Mouse (Mus musculus) liver, embryonic 13.5 days (tissue): ENCODE measurements around the gene Gm9507. TPM values are rescaled to one million over a fixed set of nuclear protein-coding genes. Genes with fewer than 3 reads are reported as not detected.

Source experiments
- ATAC-seq: fragments of 200-750 bp; cut with Nextera tagmentation; 2 replicates; pipeline ENCODE4 v1.8.0; 2017; ENCODE audit warnings: low read depth, mild to moderate bottlenecking, moderate number of reproducible peaks, moderate library complexity
- DNase-seq: peaks from one replicate; pipeline ENCODE4 v3.0.0; 2022
- H3K27ac ChIP-seq: fragments of 300-500 bp; sonication (generic); 2 replicates; pipeline ENCODE4 v1.5.1; 2015; ENCODE audit warnings: moderate library complexity, mild to moderate bottlenecking, inconsistent platforms
- H3K27me3 ChIP-seq: fragments of 300-500 bp; sonication (generic); 2 replicates; pipeline ENCODE4 v1.6.1; 2015; ENCODE audit warnings: mild to moderate bottlenecking, inconsistent platforms
- H3K36me3 ChIP-seq: fragments of 300-500 bp; sonication (generic); 2 replicates; pipeline ENCODE4 v1.6.1; 2015; ENCODE audit warnings: mild to moderate bottlenecking, inconsistent platforms
- H3K4me1 ChIP-seq: fragments of 300-500 bp; sonication (generic); replicated peaks from 2 replicates; pipeline ENCODE4 v1.6.1; 2015; ENCODE audit warnings: inconsistent platforms
- H3K4me2 ChIP-seq: fragments of 300-500 bp; sonication (generic); 2 replicates; pipeline ENCODE4 v1.6.1; 2015; ENCODE audit warnings: inconsistent platforms, mild to moderate bottlenecking, moderate library complexity
- H3K4me3 ChIP-seq: fragments of 300-500 bp; sonication (generic); replicated peaks from 2 replicates; pipeline ENCODE4 v1.5.1; 2015; ENCODE audit warnings: mild to moderate bottlenecking, inconsistent platforms
- H3K9ac ChIP-seq: fragments of 300-500 bp; sonication (generic); 2 replicates; pipeline ENCODE4 v1.6.1; 2015; ENCODE audit warnings: mild to moderate bottlenecking, inconsistent platforms
- H3K9me3 ChIP-seq: fragments of 300-500 bp; sonication (generic); replicated peaks from 2 replicates; pipeline ENCODE4 v1.6.1; 2016; ENCODE audit warnings: inconsistent platforms
- WGBS: fragments of 180-500 bp; shearing (Covaris S2); methylation state at CpG from one replicate; pipeline ENCODE4 v1.1.7; 2015; ENCODE audit not compliant: insufficient replicate concordance; 5-methylcytosine and 5-hydroxymethylcytosine counted together
- polyA plus RNA-seq: library from polyadenylated mRNA; unstranded; fragments of >200 nt; fragmentation: Nextera tagmentation; extraction: Ambion mirVana; gene quantifications from 2 replicates; pipeline ENCODE4 v1.2.1, GENCODE M21; 2015

The Gm9507 gene
- not detected in 2 replicates for polyA plus RNA-seq

GRCm38 (mm10) chr10:77811743-77812142 lies at the start of gene Gm9507:
Gene Gm9507 (minus strand): TSS chr10:77811843.
- no peaks in the 10 kb centered on the region for H3K4me1 ChIP-seq
- no peak within 1 kb of the TSS for H3K4me3 ChIP-seq
- H3K4me2 ChIP-seq, result no peak within 1 kb of the TSS
- WGBS, result 62% methylated on average over 5 of the region's 5 CpGs
- H3K27ac ChIP-seq, result no peak within 1 kb of the TSS
- H3K9me3 ChIP-seq, result no peaks in the 10 kb centered on the region
- H3K27me3 ChIP-seq, result no peaks in the 10 kb centered on the region
- DNase-seq, result no peak
- no peak within 1 kb of the TSS for H3K9ac ChIP-seq
- no peak for ATAC-seq
- no peaks in the 10 kb centered on the region for H3K36me3 ChIP-seq

- no peak within 1 kb of the TSS for H3K27ac ChIP-seq
- H3K27me3 ChIP-seq, result no peaks in the 10 kb centered on the region
- H3K9me3 ChIP-seq, result no peaks in the 10 kb centered on the region
- WGBS, result 40% methylated on average over 9 of the region's 9 CpGs
- no peak within 1 kb of the TSS for H3K4me2 ChIP-seq
- H3K36me3 ChIP-seq, result no peaks in the 10 kb centered on the region
- H3K4me3 ChIP-seq, result no peak within 1 kb of the TSS
- DNase-seq (no peak), ATAC-seq (no peak)
- H3K9ac ChIP-seq, result no peak within 1 kb of the TSS
- no peaks in the 10 kb centered on the region for H3K4me1 ChIP-seq
Measured at GRCm38 (mm10) chr10:77852559-77852958, 40.9 kb upstream of the Gm9507 start, which contains the start of gene Gm10318. Gene Gm10318 (plus strand): TSS chr10:77852859.

- Histone ChIP-seq H3K9ac (no peak overlapping the region), H3K27ac (no peak overlapping the region), H3K27me3 (no peaks in the 10 kb centered on the region), H3K4me3 (no peak overlapping the region), H3K4me1 (no peaks in the 10 kb centered on the region), H3K36me3 (no peaks in the 10 kb centered on the region), H3K4me2 (no peak overlapping the region), H3K9me3 (no peaks in the 10 kb centered on the region)
- DNase-seq, result no peak
- whole genome bisulfite sequencing, result 62% methylated on average over 2 of the region's 2 CpGs
- ATAC-seq, result no peak
Measured at GRCm38 (mm10) chr10:77847538-77847937, 35.9 kb upstream of the Gm9507 start.

- no peaks in the 10 kb centered on the region for H3K9me3 ChIP-seq
- H3K27me3 ChIP-seq, result no peaks in the 10 kb centered on the region
- no peaks in the 10 kb centered on the region for H3K36me3 ChIP-seq
- H3K4me3 ChIP-seq, result no peak overlapping the region
- H3K27ac ChIP-seq, result no peak overlapping the region
- no peak overlapping the region for H3K4me2 ChIP-seq
- no peak for ATAC-seq
- H3K9ac ChIP-seq, result no peak overlapping the region
- no peak for DNase-seq
- WGBS, result 15% methylated on average over 2 of the region's 2 CpGs
- H3K4me1 ChIP-seq, result no peaks in the 10 kb centered on the region
Measured at GRCm38 (mm10) chr10:77846961-77847360, 35.3 kb upstream of the Gm9507 start.

- H3K27me3 ChIP-seq, result no peaks in the 10 kb centered on the region
- H3K4me1 ChIP-seq, result no peaks in the 10 kb centered on the region
- H3K4me2 ChIP-seq, result no peak within 1 kb of the TSS
- 33% methylated on average over 3 of the region's 3 CpGs for WGBS
- H3K4me3 ChIP-seq, result no peak within 1 kb of the TSS
- H3K36me3 ChIP-seq, result no peaks in the 10 kb centered on the region
- H3K9me3 ChIP-seq, result no peaks in the 10 kb centered on the region
- DNase-seq (no peak), ATAC-seq (no peak)
- H3K9ac ChIP-seq, result no peak within 1 kb of the TSS
- no peak within 1 kb of the TSS for H3K27ac ChIP-seq
Measured at GRCm38 (mm10) chr10:77846503-77846902, 34.9 kb upstream of the Gm9507 start, which contains the start of gene Gm36176. Gene Gm36176 (plus strand): TSS chr10:77846803.

- DNase-seq (no peak), ATAC-seq (no peak)
- H3K27ac ChIP-seq, result no peak overlapping the region
- no peaks in the 10 kb centered on the region for H3K27me3 ChIP-seq
- H3K4me3 ChIP-seq, result no peak overlapping the region
- no peak overlapping the region for H3K4me2 ChIP-seq
- no peaks in the 10 kb centered on the region for H3K36me3 ChIP-seq
- WGBS, result 52% methylated on average over 6 of the region's 6 CpGs
- no peaks in the 10 kb centered on the region for H3K4me1 ChIP-seq
- no peaks in the 10 kb centered on the region for H3K9me3 ChIP-seq
- H3K9ac ChIP-seq, result no peak overlapping the region
Measured at GRCm38 (mm10) chr10:77839006-77839405, 27.4 kb upstream of the Gm9507 start.

- 53% methylated on average over 9 of the region's 9 CpGs for WGBS
- ATAC-seq, result no peak
Measured at GRCm38 (mm10) chr10:77835647-77836046, 24.0 kb upstream of the Gm9507 start, which contains the start of gene Krtap10-10. Gene Krtap10-10 (plus strand): TSS chr10:77835947.

GRCm38 (mm10) chr10:77826951-77827350 lies 15.3 kb upstream of the Gm9507 start, which contains the start of gene Krtap10-4:
Gene Krtap10-4 (minus strand): TSS chr10:77827095.
- H3K27me3 ChIP-seq, result no peaks in the 10 kb centered on the region
- 61% methylated on average over 6 of the region's 6 CpGs for WGBS
- no peak for DNase-seq
- no peak within 1 kb of the TSS for H3K27ac ChIP-seq
- no peaks in the 10 kb centered on the region for H3K4me1 ChIP-seq
- no peak for ATAC-seq
- H3K9me3 ChIP-seq, result no peaks in the 10 kb centered on the region
- no peak within 1 kb of the TSS for H3K4me2 ChIP-seq
- no peak within 1 kb of the TSS for H3K9ac ChIP-seq
- H3K4me3 ChIP-seq, result no peak within 1 kb of the TSS
- H3K36me3 ChIP-seq, result no peaks in the 10 kb centered on the region

More at GRCm38 (mm10) chr10:77835647-77836046, 24.0 kb upstream of the Gm9507 start, which contains the start of gene Krtap10-10:
- Histone ChIP-seq H3K27ac (no peak within 1 kb of the TSS), H3K4me2 (no peak within 1 kb of the TSS), H3K27me3 (no peaks in the 10 kb centered on the region), H3K4me3 (no peak within 1 kb of the TSS), H3K9me3 (no peaks in the 10 kb centered on the region), H3K4me1 (no peaks in the 10 kb centered on the region), H3K36me3 (no peaks in the 10 kb centered on the region), H3K9ac (no peak within 1 kb of the TSS)
- no peak for DNase-seq

GRCm38 (mm10) chr10:77819203-77819602 lies 7.6 kb upstream of the Gm9507 start:
- no peak for ATAC-seq
- H3K9ac ChIP-seq, result no peak overlapping the region
- no peak overlapping the region for H3K4me3 ChIP-seq
- no peak overlapping the region for H3K4me2 ChIP-seq
- no peaks in the 10 kb centered on the region for H3K9me3 ChIP-seq
- no peaks in the 10 kb centered on the region for H3K4me1 ChIP-seq
- H3K27me3 ChIP-seq, result no peaks in the 10 kb centered on the region
- no peaks in the 10 kb centered on the region for H3K36me3 ChIP-seq
- no peak overlapping the region for H3K27ac ChIP-seq
- WGBS, result 45% methylated on average over 4 of the region's 4 CpGs
- no peak for DNase-seq

GRCm38 (mm10) chr10:77818523-77818922 lies 6.9 kb upstream of the Gm9507 start:
- 84% methylated on average over 4 of the region's 4 CpGs for WGBS
- Histone ChIP-seq H3K27me3 (no peaks in the 10 kb centered on the region), H3K4me2 (no peak overlapping the region), H3K4me1 (no peaks in the 10 kb centered on the region), H3K9me3 (no peaks in the 10 kb centered on the region), H3K9ac (no peak overlapping the region), H3K4me3 (no peak overlapping the region), H3K27ac (no peak overlapping the region), H3K36me3 (no peaks in the 10 kb centered on the region)
- 0 out of 2 replicates have a peak, but pooled peaks have one; percentile 29 for ATAC-seq
- DNase-seq, result no peak

- Histone ChIP-seq H3K4me3 (no peak overlapping the region), H3K27ac (no peak overlapping the region), H3K4me2 (no peak overlapping the region), H3K4me1 (no peaks in the 10 kb centered on the region), H3K9me3 (no peaks in the 10 kb centered on the region), H3K27me3 (no peaks in the 10 kb centered on the region), H3K36me3 (no peaks in the 10 kb centered on the region), H3K9ac (no peak overlapping the region)
- DNase-seq (peak; percentile 9), ATAC-seq (no peak)
- WGBS, result 24% methylated on average over 5 of the region's 5 CpGs
Measured at GRCm38 (mm10) chr10:77815514-77815913, 3.9 kb upstream of the Gm9507 start.

GRCm38 (mm10) chr10:77814382-77814781 lies 2.7 kb upstream of the Gm9507 start, which contains the start of gene Gm2696:
Gene Gm2696 (plus strand): TSS chr10:77814682.
- DNase-seq, result no peak
- Histone ChIP-seq H3K27me3 (no peaks in the 10 kb centered on the region), H3K4me2 (no peak within 1 kb of the TSS), H3K36me3 (no peaks in the 10 kb centered on the region), H3K9ac (no peak within 1 kb of the TSS), H3K27ac (no peak within 1 kb of the TSS), H3K9me3 (no peaks in the 10 kb centered on the region), H3K4me1 (no peaks in the 10 kb centered on the region), H3K4me3 (no peak within 1 kb of the TSS)
- no peak for ATAC-seq
- WGBS, result 29% methylated on average over 4 of the region's 4 CpGs
